Mouse (Mus musculus): Measurements from ENCODE around the gene Mob3b.

- TF ChIP-seq POLR2A (IDR thresholded peaks at IDR 0.05; ENCODE audit: control insufficient read depth, extremely low read depth, insufficient read depth, low read length, poor library complexity) (no peak), CTCF (IDR thresholded peaks at IDR 0.05; ENCODE audit: borderline replicate concordance, control insufficient read depth, extremely low read depth, insufficient read depth, low read length, poor library complexity) (no peak)
These were observed 190.8 kb downstream of the Mob3b start for GRCm38 (mm10) chr4:34966336-34966957.
